Mouse (Mus musculus) heart, postnatal 36 days (tissue): ENCODE data around the gene Inpp4b. TPM values are rescaled to one million over a fixed set of nuclear protein-coding genes. Genes with fewer than 3 reads are reported as not detected.

Source experiments
- DNase-seq, 2 experiments: peaks; one replicate each; pipeline ENCODE4 v3.0.0; 2021 to 2022
- intact Hi-C: fragments of 180-260 bp; cut with DNase I; formaldehyde crosslinking; loops from one replicate; pipeline ENCODE4 v1.15.1; 2025
- total RNA-seq, 2 experiments: library from RNA; stranded (reverse); gene quantifications; 2 replicates each; pipeline ENCODE4 v1.2.3; 2021

Inpp4b gene
- total RNA-seq, 2 experiments from 2014 or later, result 62.3 to 68.1 TPM

DNA sequence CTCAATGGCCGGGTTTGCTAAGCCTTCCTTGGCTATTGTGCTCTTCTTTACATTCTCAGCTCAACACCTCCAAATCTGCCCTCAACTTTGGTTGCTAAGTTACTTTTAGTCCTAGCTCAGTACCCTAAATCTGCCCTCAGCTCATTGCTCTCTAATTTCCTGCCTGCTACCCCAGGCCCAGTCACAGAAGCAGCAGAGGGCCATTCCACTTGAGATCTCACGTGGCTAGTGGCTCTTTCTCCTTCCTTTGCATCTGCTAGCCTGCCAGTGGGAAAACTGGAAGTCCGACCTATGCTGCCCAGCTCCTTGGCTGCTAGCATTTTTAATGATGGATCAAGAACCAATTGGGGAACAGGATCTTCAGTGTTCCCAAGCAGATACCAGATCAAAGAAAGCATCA lies 472.4 kb downstream of the Inpp4b start:
- DNase-seq, result no peak
- intact Hi-C loops, result loop anchor here (5.0 kb wide), 1 partner anchor 38 kb away; no protein-coding TSS in a partner anchor

DNA sequence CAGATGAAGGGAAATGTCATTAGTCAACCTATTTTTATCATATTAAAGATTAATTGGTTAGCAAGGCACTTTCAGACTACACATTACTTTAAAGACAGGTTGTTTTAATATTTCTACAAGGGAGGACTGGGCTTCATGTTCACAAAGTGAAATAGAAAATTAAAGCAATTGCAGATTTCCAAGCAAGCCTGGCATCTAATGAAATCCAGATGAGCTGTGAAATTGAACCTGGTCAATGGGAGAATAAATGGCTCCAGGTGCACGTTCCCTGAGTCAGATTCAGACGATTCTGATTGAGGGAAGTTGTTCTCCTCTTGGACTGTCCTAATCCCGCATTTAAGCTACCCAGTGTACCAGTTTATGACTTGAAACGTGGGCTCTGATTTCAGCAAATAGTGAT lies 473.2 kb downstream of the Inpp4b start:
- DNase-seq, result no peak
- intact Hi-C loops, result no loop called here

DNA sequence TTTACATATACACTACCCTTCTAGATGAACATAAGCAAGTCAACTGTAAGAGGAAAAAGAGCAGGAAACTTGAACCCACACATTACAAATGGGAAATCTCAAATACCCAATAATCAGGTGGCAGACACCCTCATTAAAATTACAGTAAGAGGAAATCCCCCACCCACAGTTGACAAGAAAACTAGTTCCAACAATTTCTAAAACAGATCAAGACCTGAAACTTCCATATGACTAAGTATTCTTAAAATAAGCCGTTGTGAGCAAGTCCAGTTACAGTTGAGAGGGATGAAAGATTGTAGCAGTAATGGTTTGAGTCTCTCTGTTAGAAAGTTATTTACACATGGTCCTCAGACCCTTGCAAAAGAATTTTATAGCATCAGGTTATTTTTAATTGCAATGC lies 480.8 kb downstream of the Inpp4b start:
- intact Hi-C loops, result no loop called here

DNA sequence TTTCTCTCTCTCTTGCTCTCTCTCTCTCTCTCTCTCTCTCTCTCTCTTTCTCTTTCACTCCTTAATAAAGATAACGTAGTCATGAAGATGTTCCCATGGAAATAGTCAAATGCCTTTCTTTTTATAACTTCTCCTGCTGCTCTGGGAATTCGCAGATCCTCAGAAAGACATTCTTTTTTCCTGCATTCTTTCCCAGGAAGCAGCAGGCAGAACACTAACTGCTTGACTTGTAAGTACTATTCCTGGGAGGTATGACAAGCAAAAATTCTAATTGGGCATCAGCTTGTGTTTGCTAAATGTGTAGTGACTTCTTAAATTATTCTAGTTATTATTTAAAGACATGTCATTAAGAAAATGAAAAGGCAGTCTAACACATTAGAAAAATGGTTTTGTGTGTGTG lies 482.6 kb downstream of the Inpp4b start:
- DNase-seq, result no peak
- intact Hi-C loops, result no loop called here

More for the DNA sequence above, 480.8 kb downstream of the Inpp4b start:
- DNase-seq, result no peak

DNA sequence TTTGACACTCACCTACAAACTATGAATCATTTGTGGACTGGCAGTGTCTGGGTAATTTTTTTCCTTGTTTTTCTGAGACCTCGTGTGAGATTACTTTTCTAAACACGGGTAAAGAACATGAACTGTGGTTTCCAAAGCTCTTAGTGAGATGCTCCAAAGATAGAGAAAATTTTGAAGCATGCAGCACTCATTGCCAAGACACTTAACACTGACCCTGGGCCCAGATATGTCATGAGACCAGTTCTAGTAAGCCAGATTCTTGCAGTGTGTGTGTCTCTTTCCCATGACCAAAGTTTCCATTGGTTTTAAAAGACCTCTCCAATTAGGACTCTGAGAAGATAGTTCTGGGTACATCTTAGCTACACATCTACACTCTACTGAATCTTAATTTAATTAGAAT lies 484.1 kb downstream of the Inpp4b start:
- no peak for DNase-seq
- intact Hi-C loops, result no loop called here

DNA sequence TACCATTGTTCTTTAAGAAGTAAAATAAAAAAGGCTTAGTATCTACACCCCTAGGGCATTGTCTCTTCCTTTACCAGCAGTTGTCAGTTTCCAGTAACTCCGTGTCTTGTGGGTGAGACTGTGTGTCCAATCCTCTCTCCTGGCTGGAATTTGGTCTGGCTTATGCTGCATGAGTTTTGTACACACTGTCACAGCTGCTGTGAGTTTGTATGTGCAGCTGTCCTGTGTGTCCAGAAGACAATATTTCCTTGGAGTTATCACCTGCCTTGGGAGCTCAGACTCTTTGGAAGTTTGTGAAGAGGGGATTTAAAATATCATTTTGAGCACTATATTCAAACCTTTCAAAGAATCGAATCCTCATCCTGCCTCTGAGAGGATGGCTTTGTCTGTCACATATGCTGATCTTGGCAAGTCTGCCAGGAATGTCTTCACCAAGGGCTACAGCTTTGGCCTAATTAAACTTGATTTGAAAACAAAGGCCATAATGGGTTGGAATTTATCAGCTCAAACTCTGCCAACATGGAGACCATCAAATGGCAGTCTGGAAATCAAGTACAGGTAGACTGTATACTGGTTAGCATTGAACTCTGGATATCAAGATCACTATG lies 485.1 kb downstream of the Inpp4b start:
- DNase-seq, result no peak
- intact Hi-C loops, result no loop called here

DNA sequence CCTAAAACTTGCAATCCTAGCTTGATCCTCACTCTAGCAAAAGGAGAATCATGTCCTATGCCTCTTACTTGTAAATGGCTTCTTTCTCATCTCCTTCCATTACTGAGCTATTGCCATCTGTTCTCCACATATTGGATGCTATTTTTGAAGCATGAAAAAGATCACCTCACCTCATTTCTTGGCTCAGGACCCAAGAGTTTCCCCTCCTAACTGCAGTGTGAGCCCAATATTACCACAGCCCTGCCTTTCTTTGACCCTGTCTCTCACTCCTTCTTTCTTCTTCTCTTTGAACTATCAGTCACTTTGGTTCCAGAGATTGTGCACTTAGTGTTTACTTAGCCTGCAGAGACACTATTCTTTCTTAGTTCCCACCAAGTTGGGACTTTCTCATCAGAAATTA lies 489.1 kb downstream of the Inpp4b start:
- DNase-seq, result no peak
- intact Hi-C loops, result no loop called here

DNA sequence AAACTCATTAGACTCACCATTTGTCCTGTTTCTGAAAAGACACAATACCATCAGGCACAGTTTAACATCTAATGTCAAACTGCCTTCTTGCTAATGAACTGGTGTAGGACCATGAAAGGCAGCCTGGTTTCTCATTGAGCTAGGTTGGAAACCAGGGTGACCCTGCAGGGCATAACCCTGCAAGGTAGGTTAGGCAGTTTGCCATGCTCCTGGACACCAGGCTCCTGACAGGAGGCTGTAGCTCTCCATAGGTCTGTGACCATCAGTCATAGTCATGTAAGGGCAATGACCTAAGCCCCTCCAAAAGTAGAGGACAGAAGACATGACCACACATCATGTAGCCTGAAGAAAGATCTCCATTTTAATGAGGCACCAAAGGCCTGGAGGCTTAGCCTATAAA lies 491.5 kb downstream of the Inpp4b start:
- DNase-seq, result no peak
- intact Hi-C loops, result no loop called here

DNA sequence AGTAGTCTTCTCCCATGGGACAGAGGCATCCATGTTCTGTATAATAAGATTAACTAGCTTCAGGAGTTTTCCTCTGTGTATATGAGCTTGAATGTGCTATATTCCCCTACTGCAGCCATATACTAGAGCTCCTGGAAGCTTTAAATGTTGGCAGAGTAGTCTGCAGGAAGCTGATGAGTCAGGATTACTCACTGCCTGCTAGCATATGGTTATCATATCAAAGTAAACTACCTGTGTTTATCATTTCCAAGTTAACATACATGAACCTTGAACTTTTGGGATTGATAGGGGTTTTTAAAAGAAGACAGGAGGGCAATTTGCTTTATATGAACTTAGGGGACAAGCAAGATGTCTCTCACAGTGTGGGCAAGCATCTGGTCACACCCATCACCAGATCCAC lies 498.2 kb downstream of the Inpp4b start:
- no peak for DNase-seq
- intact Hi-C loops, result no loop called here

DNA sequence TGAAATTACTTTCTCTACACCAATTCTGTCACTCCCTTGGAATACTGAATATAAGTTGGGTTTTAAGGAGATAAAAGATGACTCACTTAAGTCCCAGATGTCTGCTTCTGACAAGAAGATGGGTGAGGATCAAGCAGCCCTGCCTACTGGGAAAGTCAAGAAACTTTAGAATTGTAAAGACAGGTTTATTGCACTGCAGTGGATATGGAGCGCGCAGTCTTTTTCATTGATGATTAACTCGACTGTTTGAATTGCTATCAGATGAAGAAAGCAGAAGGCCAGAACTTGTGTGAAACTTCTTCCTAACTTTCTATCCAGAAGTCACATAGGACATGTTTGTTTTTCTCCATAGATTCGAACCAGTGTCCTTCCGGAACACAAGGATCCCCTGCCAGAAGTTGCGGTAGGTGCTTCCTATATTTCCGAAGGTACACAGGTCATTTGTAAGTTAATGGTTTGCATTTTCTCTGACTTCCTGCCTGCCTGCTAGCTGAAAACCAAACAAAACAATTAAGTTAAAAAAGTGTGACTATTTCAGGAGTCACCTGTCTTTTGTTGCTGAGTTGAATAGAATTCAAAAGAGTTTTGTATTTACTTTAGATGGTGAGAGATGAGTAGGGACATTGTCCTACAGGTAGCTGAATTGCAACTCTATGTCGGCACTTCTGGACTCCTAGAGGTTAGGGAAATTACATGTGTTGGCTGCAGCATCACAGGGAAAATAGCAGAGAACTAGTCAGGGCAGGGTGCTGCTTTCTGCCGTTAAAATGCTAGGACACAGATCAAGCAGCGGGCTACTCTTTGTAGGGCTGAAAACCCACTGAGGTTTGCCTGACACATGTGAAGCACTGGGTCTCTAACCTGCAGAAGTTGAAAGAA lies 502.0 kb downstream of the Inpp4b start:
- intact Hi-C loops, result no loop called here
- DNase-seq, result no peak

DNA sequence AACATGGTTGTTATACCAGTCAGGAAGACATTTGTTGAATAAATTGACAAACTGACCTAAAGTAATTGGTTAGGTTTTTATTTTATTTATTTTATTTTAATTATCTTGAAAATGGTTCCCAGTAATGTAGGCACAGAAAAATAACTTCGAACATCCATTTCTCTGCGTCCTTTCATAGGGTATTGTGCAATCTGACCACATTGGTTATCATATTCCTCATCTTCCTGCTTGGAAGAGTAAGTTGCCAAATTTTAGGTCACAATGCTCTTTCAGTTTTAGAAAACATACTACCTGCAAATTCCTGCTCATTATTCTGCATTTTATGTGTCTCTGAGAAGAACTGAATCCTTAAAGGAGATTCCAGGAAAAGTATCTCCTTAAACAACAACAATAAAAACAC lies 505.6 kb downstream of the Inpp4b start:
- intact Hi-C loops, result no loop called here
- DNase-seq, result no peak

DNA sequence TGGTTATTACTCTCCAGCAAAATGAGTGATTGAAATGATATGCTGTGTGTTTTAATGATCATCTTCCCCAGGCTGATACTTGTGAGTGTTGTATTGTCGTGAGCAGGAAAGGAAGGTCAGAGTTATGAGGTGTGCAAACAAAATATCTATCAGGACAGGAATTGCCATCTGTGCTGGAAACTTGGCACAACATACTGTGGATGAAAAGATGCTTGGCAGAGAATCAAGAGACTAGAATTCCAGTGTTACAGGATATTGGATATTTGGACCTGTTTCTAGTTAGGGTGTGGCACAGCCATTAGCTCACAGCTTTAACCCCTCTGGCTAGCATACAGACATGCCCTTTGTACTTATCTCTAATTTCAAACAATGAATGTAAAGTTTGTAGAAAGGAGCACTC lies 507.6 kb downstream of the Inpp4b start:
- intact Hi-C loops, result loop anchor here (5.0 kb wide), 1 partner anchor 38 kb away; no protein-coding TSS in a partner anchor
- DNase-seq, result no peak

DNA sequence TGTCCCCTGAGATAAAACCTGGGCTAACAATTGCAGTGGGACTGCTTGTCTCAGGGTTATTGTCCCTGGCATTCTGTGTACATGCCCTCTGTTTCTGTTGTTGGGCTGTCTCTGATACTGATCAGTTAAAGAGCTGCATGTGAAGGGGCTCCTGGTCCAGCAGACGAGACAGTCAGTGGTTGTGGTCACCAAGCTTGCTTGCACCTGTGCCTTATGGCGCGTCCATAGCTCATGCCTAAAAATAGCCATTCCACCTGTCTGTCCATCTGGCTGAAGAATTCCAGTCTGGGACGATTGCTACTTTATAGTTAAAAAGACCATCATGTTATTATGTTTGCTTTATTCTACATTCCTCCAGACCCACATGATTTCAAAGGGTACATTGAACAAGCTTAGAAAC lies 510.8 kb downstream of the Inpp4b start:
- intact Hi-C loops, result loop anchor here (5.0 kb wide), 1 partner anchor 41 kb away; no protein-coding TSS in a partner anchor
- no peak for DNase-seq

DNA sequence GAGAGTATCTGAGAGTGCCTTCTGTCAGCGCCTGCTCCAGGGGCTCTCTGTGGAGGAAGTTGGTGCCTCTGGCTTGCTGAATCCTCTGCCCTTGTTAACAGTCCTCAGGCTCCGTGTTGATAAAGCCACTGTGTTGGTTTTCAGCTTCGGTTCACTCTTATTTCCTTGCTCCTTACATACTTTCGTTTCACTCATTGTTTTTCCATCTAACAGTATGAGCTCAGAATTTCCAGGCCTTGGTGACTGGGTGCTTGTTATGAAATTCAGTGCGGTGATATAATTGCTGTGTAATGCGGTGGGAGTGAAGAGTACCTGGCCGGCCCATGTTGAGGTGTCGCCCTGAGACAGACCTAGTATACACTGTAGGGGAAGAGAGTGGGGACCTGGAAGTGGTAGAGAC lies 512.2 kb downstream of the Inpp4b start:
- DNase-seq, result no peak
- intact Hi-C loops, result loop anchor here (5.0 kb wide), 1 partner anchor 42 kb away; no protein-coding TSS in a partner anchor

DNA sequence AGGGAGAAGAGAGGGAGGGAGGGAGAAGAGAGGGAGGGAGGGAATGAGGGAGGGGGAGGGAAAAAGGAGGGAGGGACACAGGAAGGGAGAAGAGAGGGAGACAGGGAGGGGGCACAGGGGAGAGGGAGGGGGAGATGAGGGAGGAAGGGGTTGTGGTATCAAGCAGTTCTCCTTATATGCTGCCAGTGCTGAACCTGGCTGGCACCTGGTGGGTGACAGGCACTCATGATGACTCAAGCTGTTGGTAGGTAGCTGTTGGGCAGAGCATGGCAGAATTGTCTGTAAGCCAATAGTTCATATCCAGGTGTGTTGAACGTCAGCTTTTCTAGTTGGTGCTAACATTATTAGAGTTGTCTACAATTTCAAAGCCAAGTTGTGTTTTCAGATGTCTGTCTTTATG lies 512.7 kb downstream of the Inpp4b start:
- DNase-seq, result no peak
- intact Hi-C loops, result no loop called here

DNA sequence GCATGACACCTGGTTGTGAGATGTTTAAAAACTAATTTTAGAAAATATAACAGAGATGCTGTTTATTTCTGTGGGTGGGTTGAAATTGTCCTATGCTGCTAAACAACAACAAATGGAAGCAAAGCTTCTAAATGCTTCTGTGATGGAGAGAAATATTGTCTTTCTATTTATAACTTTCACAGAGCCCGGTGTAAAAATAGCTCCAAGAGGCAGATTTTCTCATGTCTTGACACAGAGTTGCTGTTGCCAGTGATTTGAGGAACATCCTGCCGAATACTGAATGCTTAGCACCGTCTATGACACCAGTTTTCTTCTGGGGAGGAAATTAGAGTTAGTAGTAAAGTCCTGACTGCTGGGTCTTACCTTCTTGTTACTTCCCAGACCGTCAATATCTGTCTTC lies 513.8 kb downstream of the Inpp4b start:
- DNase-seq, result no peak
- intact Hi-C loops, result no loop called here

DNA sequence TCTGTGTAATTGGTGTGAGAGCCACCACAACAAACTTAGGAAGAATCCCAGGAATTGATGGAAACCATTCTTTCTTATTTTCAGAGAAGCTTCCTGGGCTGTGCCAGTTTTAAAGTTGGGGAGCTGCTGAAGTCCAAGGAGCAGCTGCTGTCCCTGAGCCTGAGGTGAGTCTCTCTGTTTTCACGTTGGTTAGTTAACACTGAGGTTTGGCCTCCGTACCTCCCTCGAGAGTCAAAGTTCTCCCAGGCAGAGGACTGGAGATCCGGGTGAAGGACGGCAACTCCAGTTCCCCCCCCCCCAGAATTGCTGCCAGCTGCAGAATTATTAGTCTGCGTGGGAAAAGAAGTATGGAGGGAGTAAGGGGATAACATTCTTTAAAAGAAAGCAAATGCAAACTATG lies 514.3 kb downstream of the Inpp4b start:
- DNase-seq, result peak in 1 of 2 experiments; percentile 8

DNA sequence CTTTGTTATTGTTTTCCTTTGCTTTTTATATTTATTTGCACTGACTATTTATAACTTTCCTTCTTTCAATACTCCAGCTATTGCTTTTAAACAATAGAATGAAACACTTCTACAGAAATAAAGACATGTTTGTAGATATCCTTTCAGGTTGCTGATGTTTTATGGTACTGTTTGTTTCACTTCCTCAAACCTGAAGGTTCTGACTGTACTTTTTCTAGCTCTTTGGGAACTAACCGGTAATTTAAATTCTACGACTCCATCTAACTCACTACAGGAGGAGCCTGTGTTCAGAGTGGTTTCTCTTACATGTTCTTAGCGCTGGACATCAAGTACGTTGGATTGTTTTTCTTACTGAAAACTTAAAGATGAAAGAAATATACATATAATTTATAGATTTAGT lies 516.0 kb downstream of the Inpp4b start:
- intact Hi-C loops, result no loop called here
- no peak for DNase-seq

More for the DNA sequence above, 514.3 kb downstream of the Inpp4b start:
- intact Hi-C loops, result no loop called here

DNA sequence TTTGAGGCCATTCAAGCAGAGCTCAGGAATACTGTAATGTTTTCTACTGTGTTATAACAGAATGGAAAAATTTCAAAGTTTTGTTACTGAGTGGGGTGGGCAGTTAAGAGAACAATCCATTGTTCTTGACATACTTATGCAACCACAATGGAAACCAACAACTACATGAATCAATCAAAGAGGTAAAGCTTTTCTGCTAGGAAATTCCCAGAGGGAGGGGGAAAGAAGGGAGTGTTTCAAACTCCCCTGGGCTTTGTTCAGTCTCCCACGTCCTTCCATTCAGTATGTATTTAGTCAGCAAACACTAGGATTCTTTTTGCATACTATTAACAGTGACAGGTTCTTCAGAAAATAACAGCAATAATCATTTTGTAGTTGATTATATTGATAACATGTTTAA lies 517.4 kb downstream of the Inpp4b start:
- intact Hi-C loops, result no loop called here
- DNase-seq, result no peak

DNA sequence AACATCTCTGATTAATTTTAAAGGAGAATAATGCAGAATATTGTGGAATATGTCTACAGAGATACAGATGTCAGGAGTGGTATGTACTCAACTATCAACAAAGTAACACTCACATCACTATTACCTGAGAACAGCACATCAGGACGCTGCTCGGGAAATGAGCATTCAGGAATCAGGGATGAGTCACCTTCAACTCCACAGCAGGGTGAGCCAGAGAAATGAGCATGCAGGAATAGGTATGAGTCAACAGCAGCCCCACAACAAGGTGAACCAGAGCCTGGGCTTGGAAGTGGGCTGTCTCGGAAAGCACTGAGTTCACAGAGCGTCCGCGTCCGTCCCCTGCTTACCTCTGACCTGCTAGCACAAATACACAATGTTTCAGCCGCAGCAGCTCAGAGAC lies 519.0 kb downstream of the Inpp4b start:
- intact Hi-C loops, result no loop called here
- DNase-seq, result no peak

DNA sequence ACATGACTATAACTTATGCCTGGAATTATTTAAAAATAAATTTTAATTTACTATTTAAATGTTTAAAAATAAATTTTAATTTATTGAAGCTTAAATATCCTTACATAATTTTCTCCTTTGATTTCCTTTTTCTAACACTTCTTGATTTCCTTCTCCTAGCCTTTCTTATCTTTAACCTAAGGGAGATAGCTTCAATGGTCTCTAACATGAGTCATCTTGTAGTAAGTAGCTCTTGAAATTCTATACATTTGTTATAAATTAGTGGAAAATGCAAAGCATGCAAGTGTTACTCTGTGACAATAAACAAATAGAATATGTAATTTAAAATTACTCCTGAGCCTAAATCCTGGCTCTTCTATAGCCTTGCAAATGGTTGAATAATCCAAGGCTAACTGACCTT lies 520.4 kb downstream of the Inpp4b start:
- intact Hi-C loops, result no loop called here
- no peak for DNase-seq

DNA sequence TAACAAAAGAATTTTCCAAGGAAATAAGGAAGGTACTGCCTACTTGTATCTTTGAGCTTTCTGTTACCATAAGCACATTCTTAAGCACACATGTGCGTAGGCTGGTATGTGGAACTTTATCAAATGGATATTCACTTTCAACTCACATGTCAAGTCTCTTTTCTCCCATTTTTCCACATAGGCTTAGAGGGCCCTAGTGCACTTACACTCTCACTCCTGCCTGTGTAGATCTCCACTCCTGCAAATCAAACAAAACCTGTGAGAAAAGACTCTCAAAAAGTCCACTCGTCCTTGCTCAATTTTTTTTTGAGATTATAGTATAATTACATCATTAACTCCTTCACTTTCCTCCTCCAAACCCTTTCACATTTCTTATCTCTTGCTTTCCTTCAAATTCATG lies 522.0 kb downstream of the Inpp4b start:
- no peak for DNase-seq
- intact Hi-C loops, result no loop called here
